Mouse (Mus musculus) adrenal gland, adult 8-10 months (tissue): ENCODE measurements at regions not wholly inside any gene's neighbourhood (a gene's known extent, or its start where the extent isn't known, plus 50 kb on each side); places are given as distances from the start of the nearest gene placed in this dataset.

Source experiments
- DNase-seq: peaks from one replicate; pipeline ENCODE4 v3.0.0; 2022

DNA sequence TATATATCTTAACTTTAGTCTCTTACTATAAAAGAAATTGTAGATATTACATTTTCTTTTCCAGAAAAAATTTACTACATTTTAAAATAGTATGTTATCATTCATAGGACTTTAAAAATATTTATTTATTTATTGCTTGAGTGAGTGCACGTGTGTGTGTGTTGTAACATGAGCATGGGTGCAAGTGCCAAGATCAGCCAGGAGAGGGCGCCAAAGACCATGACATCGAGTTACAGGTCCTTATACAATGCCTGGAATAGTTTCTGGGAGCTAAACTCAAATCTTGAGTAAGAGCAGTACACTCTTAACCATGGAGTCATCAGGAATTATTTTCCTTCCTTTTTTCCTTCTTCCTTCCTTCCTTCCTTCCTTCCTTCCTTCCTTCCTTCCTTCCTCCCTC lies 185.4 kb upstream of the Mageb4 start:
- DNase-seq: peak; percentile 2
